Mouse (Mus musculus) heart, postnatal 4 days (tissue): ENCODE measurements around the gene Scn1b. TPM values are rescaled to one million over a fixed set of nuclear protein-coding genes. Genes with fewer than 3 reads are reported as not detected.
A peak's percentile ranks its signal among the peaks of the same experiment; 100 is the strongest.

Experiments
- DNase-seq: peaks from one replicate; pipeline ENCODE4 v3.0.0; 2021
- total RNA-seq, 2 experiments: library from RNA; stranded (reverse); gene quantifications; 2 replicates each; pipeline ENCODE4 v1.2.3; 2021

Scn1b gene
- total RNA-seq: 10 to 100 TPM in 1 of 2 experiments, 1 to 10 TPM in 1; 8.2 to 10.4 TPM

- peak; percentile 64 for DNase-seq
Observed at GRCm38 (mm10) chr7:31126851-31127724, at the start of gene Scn1b. TSS of gene Scn1b (minus strand) at chr7:31127003.

GRCm38 (mm10) chr7:31175096-31175495 is 48.3 kb upstream of the Scn1b start:
- DNase-seq: no peak

GRCm38 (mm10) chr7:31174466-31174865 is 47.7 kb upstream of the Scn1b start:
- DNase-seq: no peak

GRCm38 (mm10) chr7:31172238-31172637 is 45.4 kb upstream of the Scn1b start:
- DNase-seq: peak; percentile 56

- no peak for DNase-seq
Observed at GRCm38 (mm10) chr7:31170520-31170919, 43.7 kb upstream of the Scn1b start.

GRCm38 (mm10) chr7:31168412-31168811 is 41.6 kb upstream of the Scn1b start:
- peak; percentile 42 for DNase-seq

GRCm38 (mm10) chr7:31164748-31165147 is 37.9 kb upstream of the Scn1b start:
- no peak for DNase-seq

- DNase-seq: no peak
Observed at GRCm38 (mm10) chr7:31163666-31164577, 37.1 kb upstream of the Scn1b start.

GRCm38 (mm10) chr7:31162324-31162723 is 35.5 kb upstream of the Scn1b start:
- DNase-seq: no peak

- no peak for DNase-seq
Observed at GRCm38 (mm10) chr7:31161831-31162230, 35.0 kb upstream of the Scn1b start.

- DNase-seq: no peak
Observed at GRCm38 (mm10) chr7:31161246-31161645, 34.4 kb upstream of the Scn1b start.

GRCm38 (mm10) chr7:31160763-31161162 is 34.0 kb upstream of the Scn1b start:
- no peak for DNase-seq

- DNase-seq: peak; percentile 40
Observed at GRCm38 (mm10) chr7:31156034-31156928, 29.5 kb upstream of the Scn1b start.

GRCm38 (mm10) chr7:31155296-31156033 is 28.7 kb upstream of the Scn1b start, which contains the start of gene Gramd1a:
TSS of gene Gramd1a (minus strand) at chr7:31155896.
- peak; percentile 37 for DNase-seq

GRCm38 (mm10) chr7:31153536-31154320 is 26.9 kb upstream of the Scn1b start:
- DNase-seq: no peak

GRCm38 (mm10) chr7:31151301-31152241 is 24.8 kb upstream of the Scn1b start:
- peak; percentile 76 for DNase-seq

GRCm38 (mm10) chr7:31150566-31151300 is 23.9 kb upstream of the Scn1b start:
- peak; percentile 92 for DNase-seq
